Comparison of ENCODE assay signal across 17 mouse cellular contexts in the genomic region with DNA sequence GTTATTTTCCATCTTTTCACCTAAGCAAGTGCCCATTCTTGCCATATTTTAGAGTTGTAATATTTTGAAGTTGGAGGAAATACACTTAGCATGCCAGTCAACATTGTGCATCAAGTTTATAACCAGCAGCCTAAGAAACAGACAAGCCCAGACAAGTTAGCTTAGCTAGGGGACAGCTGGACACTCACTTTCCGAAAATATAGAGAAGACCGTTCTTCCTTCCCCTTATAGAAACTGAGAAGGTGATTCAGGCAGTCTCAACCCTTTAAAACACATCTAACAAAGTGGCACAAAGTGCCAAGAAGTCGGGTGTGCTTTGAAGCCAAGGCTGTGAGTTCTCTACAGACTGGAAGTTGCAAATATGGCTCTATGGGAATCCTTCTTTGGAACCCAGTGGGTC.
"Had no signal": no experiment of that assay in that cellular context is flagged by ENCODE, and none has a peak within 500 bp of the region (broad histone marks: within the 10 kb centered on the region; RNA-seq: fewer than 3 reads in every experiment).

No protein-coding gene starts in this region.

- H3K4me3 ChIP-seq: intestine, embryonic 15.5 days; layer of hippocampus, adult 2 months; liver, embryonic 13.5 days; midbrain, embryonic 12.5 days; midbrain, embryonic 15.5 days; neural tube, embryonic 12.5 days; neural tube, embryonic 15.5 days had no signal

- H3K9me3 ChIP-seq: intestine, embryonic 15.5 days; liver, embryonic 13.5 days; midbrain, embryonic 12.5 days; midbrain, embryonic 15.5 days; neural tube, embryonic 12.5 days; neural tube, embryonic 15.5 days had no signal

- H3K27ac ChIP-seq: intestine, embryonic 15.5 days; layer of hippocampus, adult 2 months; liver, embryonic 13.5 days; midbrain, embryonic 12.5 days; midbrain, embryonic 15.5 days; neural tube, embryonic 12.5 days; neural tube, embryonic 15.5 days; stomach, postnatal 0 days had no signal

- H3K36me3 ChIP-seq: intestine, embryonic 15.5 days; liver, embryonic 13.5 days; midbrain, embryonic 12.5 days; midbrain, embryonic 15.5 days; neural tube, embryonic 12.5 days; neural tube, embryonic 15.5 days had no signal

- H3K4me2 ChIP-seq: intestine, embryonic 15.5 days; liver, embryonic 13.5 days; midbrain, embryonic 12.5 days; midbrain, embryonic 15.5 days; neural tube, embryonic 12.5 days; neural tube, embryonic 15.5 days had no signal

- ATAC-seq: intestine, embryonic 15.5 days; midbrain, embryonic 15.5 days had no signal

- H3K4me1 ChIP-seq: intestine, embryonic 15.5 days; midbrain, embryonic 12.5 days; midbrain, embryonic 15.5 days; neural tube, embryonic 12.5 days; neural tube, embryonic 15.5 days had no signal

- H3K9ac ChIP-seq: intestine, embryonic 15.5 days; liver, embryonic 13.5 days; midbrain, embryonic 12.5 days; midbrain, embryonic 15.5 days; neural tube, embryonic 12.5 days; neural tube, embryonic 15.5 days had no signal

- H3K27me3 ChIP-seq: intestine, embryonic 15.5 days; liver, embryonic 13.5 days; midbrain, embryonic 12.5 days; midbrain, embryonic 15.5 days; neural tube, embryonic 12.5 days; neural tube, embryonic 15.5 days had no signal

- DNase-seq: kidney, postnatal 10 days; layer of hippocampus, adult 9-11 months; liver, embryonic 13.5 days; lung, adult 2 months; lung, postnatal 14 days; lung, postnatal 4 days; right cerebral cortex, adult 18-20 months; right cerebral cortex, postnatal 14 days; right cerebral cortex, postnatal 4 days; thymus, postnatal 25 days had no signal
